Mouse (Mus musculus) embryonic facial prominence, embryonic 11.5 days (tissue): ENCODE measurements around the gene F2rl1. TPM values are rescaled to one million over a fixed set of nuclear protein-coding genes. Genes with fewer than 3 reads are reported as not detected.

ENCODE experiments used
- ATAC-seq: fragments of 200-750 bp; cut with Nextera tagmentation; replicated peaks from 2 replicates; pipeline ENCODE4 v1.8.0; 2017; ENCODE audit warnings: low read depth; ENCODE audit not compliant: insufficient number of reproducible peaks, low FRiP score, low TSS enrichment
- DNase-seq: peaks from one replicate; pipeline ENCODE4 v3.0.0-alpha.2; 2015; ENCODE audit warnings: low spot score
- H3K27ac ChIP-seq: fragments of 300-500 bp; sonication (generic); replicated peaks from 2 replicates; pipeline ENCODE4 v1.5.1; 2014; ENCODE audit warnings: mild to moderate bottlenecking, low read depth, low read length, control low read depth
- H3K27me3 ChIP-seq: fragments of 300-500 bp; sonication (generic); 2 replicates; pipeline ENCODE4 v1.6.1; 2014; ENCODE audit warnings: mild to moderate bottlenecking, low read length, moderate library complexity, mixed read lengths; ENCODE audit not compliant: control insufficient read depth, insufficient read depth
- H3K36me3 ChIP-seq: fragments of 300-500 bp; sonication (generic); replicated peaks from 2 replicates; pipeline ENCODE4 v1.6.1; 2014; ENCODE audit warnings: low read depth, mild to moderate bottlenecking, low read length, moderate library complexity, mixed read lengths; ENCODE audit not compliant: control insufficient read depth, insufficient read depth
- H3K4me1 ChIP-seq: fragments of 300-500 bp; sonication (generic); 2 replicates; pipeline ENCODE4 v1.6.1; 2014; ENCODE audit warnings: low read length, mixed read lengths; ENCODE audit not compliant: control insufficient read depth, insufficient read depth
- H3K4me2 ChIP-seq: fragments of 300-500 bp; sonication (generic); 2 replicates; pipeline ENCODE4 v1.6.1; 2014; ENCODE audit warnings: low read depth, mild to moderate bottlenecking, control low read depth, low read length, moderate library complexity
- H3K4me3 ChIP-seq: fragments of 300-500 bp; sonication (generic); 2 replicates; pipeline ENCODE4 v1.5.1; 2014; ENCODE audit warnings: low read depth, low read length, control low read depth
- H3K9ac ChIP-seq: fragments of 300-500 bp; sonication (generic); replicated peaks from 2 replicates; pipeline ENCODE4 v1.6.1; 2014; ENCODE audit warnings: mild to moderate bottlenecking, control low read depth, low read length
- H3K9me3 ChIP-seq: fragments of 300-500 bp; sonication (generic); replicated peaks from 2 replicates; pipeline ENCODE4 v1.6.1; 2016; ENCODE audit warnings: mild to moderate bottlenecking, low read length, inconsistent platforms, mixed read lengths; ENCODE audit not compliant: control insufficient read depth
- WGBS: fragments of 180-500 bp; shearing (Covaris S2); extraction: QIAGEN DNeasy Blood & Tissue Kit; methylation state at CpG from one replicate; pipeline ENCODE4 v1.1.7; 2014; 5-methylcytosine and 5-hydroxymethylcytosine counted together
- polyA plus RNA-seq: library from polyadenylated mRNA; unstranded; fragments of >200 nt; fragmentation: Nextera tagmentation; extraction: Ambion mirVana; gene quantifications from 2 replicates; pipeline ENCODE4 v1.2.1, GENCODE M21; 2014

The F2rl1 gene
- polyA plus RNA-seq, 1 experiment from 2014 or later = 0.38 TPM

- Histone ChIP-seq H3K4me3 (no peak overlapping the region), H3K36me3 (no peaks in the 10 kb centered on the region), H3K9ac (no peak overlapping the region), H3K9me3 (no peaks in the 10 kb centered on the region), H3K27ac (no peak overlapping the region), H3K27me3 (no peaks in the 10 kb centered on the region), H3K4me2 (no peak overlapping the region), H3K4me1 (no peaks in the 10 kb centered on the region)
- no peak for ATAC-seq
- WGBS = 86% methylated on average over 6 of the region's 6 CpGs
- no peak for DNase-seq
These were observed 47.9 kb downstream of the F2rl1 start for GRCm38 (mm10) chr13:95477173-95477572.

GRCm38 (mm10) chr13:95475124-95475523 lies 49.9 kb downstream of the F2rl1 start:
- H3K27ac ChIP-seq = no peak overlapping the region
- no peak overlapping the region for H3K9ac ChIP-seq
- DNase-seq = no peak
- no peaks in the 10 kb centered on the region for H3K9me3 ChIP-seq
- no peaks in the 10 kb centered on the region for H3K4me1 ChIP-seq
- no peak overlapping the region for H3K4me3 ChIP-seq
- H3K27me3 ChIP-seq = no peaks in the 10 kb centered on the region
- WGBS = 74% methylated on average over 7 of the region's 7 CpGs
- no peaks in the 10 kb centered on the region for H3K36me3 ChIP-seq
- ATAC-seq = no peak
- no peak overlapping the region for H3K4me2 ChIP-seq

- 91% methylated on average over 3 of the region's 3 CpGs for WGBS
- H3K9ac ChIP-seq = no peak overlapping the region
- H3K4me2 ChIP-seq = no peak overlapping the region
- no peak overlapping the region for H3K27ac ChIP-seq
- no peak overlapping the region for H3K4me3 ChIP-seq
- no peaks in the 10 kb centered on the region for H3K36me3 ChIP-seq
- H3K4me1 ChIP-seq = no peaks in the 10 kb centered on the region
- H3K9me3 ChIP-seq = no peaks in the 10 kb centered on the region
- H3K27me3 ChIP-seq = no peaks in the 10 kb centered on the region
- no peak for DNase-seq
- ATAC-seq = no peak
These were observed 50.7 kb downstream of the F2rl1 start for GRCm38 (mm10) chr13:95474294-95474693.

GRCm38 (mm10) chr13:95470970-95471369 lies 54.1 kb downstream of the F2rl1 start:
- H3K36me3 ChIP-seq = no peaks in the 10 kb centered on the region
- DNase-seq (peak; percentile 13), ATAC-seq (no peak)
- H3K9me3 ChIP-seq = no peaks in the 10 kb centered on the region
- H3K4me3 ChIP-seq = no peak overlapping the region
- 83% methylated on average over 2 of the region's 2 CpGs for WGBS
- no peak overlapping the region for H3K9ac ChIP-seq
- no peaks in the 10 kb centered on the region for H3K27me3 ChIP-seq
- no peaks in the 10 kb centered on the region for H3K4me1 ChIP-seq
- no peak overlapping the region for H3K4me2 ChIP-seq
- H3K27ac ChIP-seq = no peak overlapping the region

Other genes with a start within 250 kb of the F2rl1 start
- 71.2 and 82.0 TPM in 2 replicates for gene Zbed3, start 201.6 kb downstream of the F2rl1 start, polyA plus RNA-seq
- gene Aggf1, start 149.9 kb downstream of the F2rl1 start, polyA plus RNA-seq = 48.0 and 48.5 TPM in 2 replicates
- gene Crhbp, start 80.3 kb downstream of the F2rl1 start, polyA plus RNA-seq = 2.0 and 5.3 TPM in 2 replicates
- gene S100z, start 46.5 kb downstream of the F2rl1 start, polyA plus RNA-seq = 1.9 and 2.1 TPM in 2 replicates
- 133 and 144 TPM in 2 replicates for gene F2r, start 93.3 kb upstream of the F2rl1 start, polyA plus RNA-seq
- gene F2rl2, start 171.6 kb upstream of the F2rl1 start, polyA plus RNA-seq = 3.0 and 3.2 TPM in 2 replicates